Mouse (Mus musculus) CD4-positive helper T cell, adult 2 months (primary cell): ENCODE results near the gene Polq.
"Not testable (repeated sequence)": the region's sequence is repeated elsewhere in the genome, so short reads cannot be mapped to it uniquely, and the experiment has no call there.

Experiments used
- DNase-seq: peaks from one replicate; pipeline ENCODE4 v3.0.0-alpha.2; 2012; ENCODE audit warnings: low read depth, missing footprints, low spot score

Polq gene

DNA sequence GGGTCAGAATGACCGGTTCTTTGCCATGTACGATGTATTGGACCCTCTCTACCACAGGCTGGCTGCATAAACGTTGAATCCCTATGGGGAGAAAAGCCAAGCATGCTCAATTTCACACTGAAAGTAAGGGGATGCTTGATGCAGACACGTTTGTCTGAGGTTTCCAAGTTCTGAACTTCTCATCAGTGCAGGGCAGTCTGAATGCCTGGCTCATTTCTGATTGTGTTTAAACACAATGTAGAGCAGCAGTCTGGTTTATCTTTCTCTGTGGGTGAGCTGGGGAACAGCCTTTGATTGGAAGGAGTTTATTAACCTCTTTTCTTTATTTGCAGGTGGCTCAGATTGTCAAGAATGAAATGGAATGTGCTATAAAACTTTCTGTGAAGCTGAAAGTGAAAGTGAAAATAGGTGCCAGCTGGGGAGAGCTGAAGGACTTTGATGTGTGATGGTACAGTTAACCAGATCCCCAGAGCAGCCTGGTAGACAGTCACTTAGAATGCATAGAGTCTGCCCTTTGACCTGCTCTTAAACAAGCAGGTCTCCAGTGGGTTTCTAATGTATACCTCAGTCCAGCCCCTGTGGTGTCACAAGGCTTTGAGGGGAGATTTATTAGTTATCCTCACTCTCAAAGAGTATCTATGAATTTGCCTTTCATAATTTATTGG, 82.7 kb downstream of the Polq start:
- DNase-seq: peak; percentile 81

DNA sequence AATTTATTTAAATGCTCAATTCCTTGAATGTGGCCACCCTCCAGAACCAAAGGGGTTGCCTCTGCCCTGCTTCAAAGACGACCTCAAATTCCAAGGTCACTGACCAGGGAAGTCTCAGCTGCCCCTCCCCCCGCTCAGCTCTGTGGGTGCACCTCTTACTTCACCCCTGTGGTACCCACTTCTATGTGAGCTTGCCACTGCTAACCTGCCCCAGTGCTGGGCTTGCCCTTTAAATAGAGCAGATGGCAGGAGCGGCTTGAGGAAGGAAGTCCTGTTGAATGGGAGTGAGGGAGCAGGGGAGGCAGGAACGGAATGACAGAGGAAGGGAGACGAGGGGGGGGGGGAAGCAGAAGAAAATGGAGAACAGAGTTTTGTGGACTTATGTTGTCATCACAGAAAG, 97.2 kb downstream of the Polq start:
- no peak for DNase-seq

DNA sequence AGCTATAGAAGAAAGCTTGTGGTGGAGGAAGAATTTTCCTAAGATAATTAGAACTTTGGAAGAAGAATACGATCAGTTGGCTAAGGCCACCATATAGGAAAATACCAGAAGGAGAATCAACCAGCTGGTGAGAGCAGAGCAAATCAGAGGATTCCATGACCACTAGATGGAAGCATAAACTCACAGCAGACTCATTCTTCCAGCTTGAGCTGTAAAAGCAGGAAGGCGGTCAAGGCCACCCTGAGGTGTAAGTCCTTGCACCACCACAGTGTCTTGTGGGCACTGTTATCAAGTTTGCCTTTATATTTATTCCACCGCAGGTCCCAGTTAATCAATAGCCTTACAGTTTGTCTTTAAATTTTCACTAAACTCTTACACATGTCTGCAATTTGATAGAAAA, 97.7 kb downstream of the Polq start:
- DNase-seq: peak; percentile 21

DNA sequence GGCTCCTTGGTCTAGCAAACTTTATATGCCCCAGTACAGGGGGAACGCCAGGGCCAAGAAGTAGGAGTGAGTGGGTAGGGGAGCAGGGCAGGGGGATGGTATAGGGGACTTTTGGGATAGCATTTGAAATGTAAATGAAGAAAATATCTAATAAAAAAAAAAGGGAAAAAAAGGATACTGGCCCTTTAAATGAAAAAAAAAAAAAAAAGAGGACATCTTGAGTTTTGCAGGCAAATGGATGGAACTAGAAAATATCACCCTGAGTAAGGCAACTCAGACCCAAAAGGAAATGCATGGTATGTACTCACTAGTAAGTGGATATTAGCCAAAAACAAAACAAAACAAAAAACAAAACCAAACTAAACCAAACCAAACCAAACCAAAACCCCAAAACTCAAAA, 113.6 kb downstream of the Polq start:
- not testable (repeated sequence) for DNase-seq
